Mouse (Mus musculus) gastrocnemius, adult 2 months (tissue): ENCODE results near the gene Slc6a2. TPM values are rescaled to one million over a fixed set of nuclear protein-coding genes. Genes with fewer than 3 reads are reported as not detected.

Source experiments
- DNase-seq: peaks from one replicate; pipeline ENCODE4 v3.0.0; 2022
- H3K27ac ChIP-seq: fragments of 200-600 bp; 2 replicates; pipeline ENCODE4 v1.8.1; 2022; ENCODE audit warnings: mild to moderate bottlenecking
- H3K4me3 ChIP-seq: fragments of 200-600 bp; 2 replicates; pipeline ENCODE4 v1.8.1; 2022; ENCODE audit warnings: mild to moderate bottlenecking, moderate library complexity
- CTCF ChIP-seq: fragments of 200-600 bp; IDR thresholded peaks from 2 replicates; pipeline ENCODE4 v1.8.1; 2022; ENCODE audit warnings: antibody characterized with exemption, mild to moderate bottlenecking, moderate library complexity
- intact Hi-C: fragments of 180-260 bp; cut with DNase I; formaldehyde crosslinking; loops from one replicate; pipeline ENCODE4 v1.15.1; 2025
- long read RNA-seq, 2 experiments: library from polyadenylated mRNA; stranded (forward); transcript quantifications; one replicate each; pipeline ENCODE4 v2.0.0; 2021
- total RNA-seq, 2 experiments: library from RNA; stranded (reverse); gene quantifications; 2 replicates each; pipeline ENCODE4 v1.2.3; 2021

The Slc6a2 gene
- under 1 TPM; 0.20 to 0.39 TPM for total RNA-seq
- long read RNA-seq, experiment 1 = 0 reads
- long read RNA-seq, experiment 2 = 0 reads

- peak within 1 kb of the TSS; percentile 58 for H3K4me3 ChIP-seq
Measured at GRCm38 (mm10) chr8:92959779-92960178, at the start of gene Slc6a2. TSS of gene Slc6a2 (plus strand) at chr8:92960079.

DNA sequence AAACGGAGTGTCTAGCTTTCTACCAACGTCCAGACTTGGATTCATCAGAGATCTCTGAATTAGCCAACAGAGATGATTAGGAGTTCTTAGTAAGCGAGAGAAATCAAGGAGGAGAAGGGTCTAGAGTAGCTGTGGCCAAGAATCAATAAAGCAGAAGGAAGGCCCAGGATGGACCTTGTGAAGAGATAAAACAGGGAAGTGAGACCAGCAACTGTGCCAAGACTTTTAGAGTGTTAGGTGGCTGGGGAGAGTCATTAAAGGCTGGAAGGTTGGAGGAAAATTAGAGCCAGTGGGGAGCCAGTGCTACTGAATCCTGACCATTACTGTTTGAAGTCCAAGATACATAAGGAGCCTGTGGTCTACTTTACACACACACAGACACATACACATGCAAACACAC, 48.4 kb upstream of the Slc6a2 start:
- Histone ChIP-seq H3K4me3 (no peak overlapping the region), H3K27ac (no peak overlapping the region)
- DNase-seq = no peak
- TF ChIP-seq CTCF = no peak
- intact Hi-C loops = no loop called here

More at GRCm38 (mm10) chr8:92959779-92960178, at the start of gene Slc6a2:
- intact Hi-C loops = no loop called here
- no peak for TF ChIP-seq CTCF
- DNase-seq = no peak
- no peak within 1 kb of the TSS for H3K27ac ChIP-seq

- DNase-seq = peak; percentile 54
- intact Hi-C loops = no loop called here
- no peak for TF ChIP-seq CTCF
- Histone ChIP-seq H3K27ac (peak overlapping the region; percentile 48; the same call in 1 of the 2 replicates), H3K4me3 (no peak overlapping the region)
Measured at GRCm38 (mm10) chr8:92913396-92913795, 46.5 kb upstream of the Slc6a2 start.

DNA sequence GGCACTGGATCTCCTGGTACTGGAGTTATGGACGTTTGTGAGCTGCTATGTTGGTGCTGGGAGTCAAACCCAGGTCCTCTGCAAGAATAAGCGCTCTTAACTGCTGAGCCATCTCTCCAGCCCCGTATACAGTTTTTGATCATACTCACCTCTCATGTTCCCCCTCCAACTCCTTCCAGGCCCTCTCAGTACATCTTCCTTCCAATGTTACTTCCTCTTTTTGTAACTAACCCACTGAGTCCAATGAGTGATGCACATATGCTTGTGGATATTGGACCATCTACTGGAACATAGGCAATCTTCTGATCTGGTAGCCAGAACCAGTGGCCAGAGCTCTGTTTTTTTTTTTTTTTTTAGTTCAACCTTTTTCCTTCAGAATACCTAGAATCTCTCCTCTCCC, 43.8 kb upstream of the Slc6a2 start:
- no peak for DNase-seq
- Histone ChIP-seq H3K27ac (no peak overlapping the region), H3K4me3 (no peak overlapping the region)
- no peak for TF ChIP-seq CTCF
- intact Hi-C loops = no loop called here

- no peak for DNase-seq
- intact Hi-C loops = no loop called here
- H3K4me3 ChIP-seq = no peak overlapping the region
- TF ChIP-seq CTCF = no peak
- H3K27ac ChIP-seq = no peak overlapping the region
Measured at GRCm38 (mm10) chr8:92921768-92922167, 38.1 kb upstream of the Slc6a2 start.

GRCm38 (mm10) chr8:92928986-92929385, 30.9 kb upstream of the Slc6a2 start:
- no peak overlapping the region for H3K27ac ChIP-seq
- H3K4me3 ChIP-seq = no peak overlapping the region
- intact Hi-C loops = no loop called here
- DNase-seq = no peak
- no peak for TF ChIP-seq CTCF

DNA sequence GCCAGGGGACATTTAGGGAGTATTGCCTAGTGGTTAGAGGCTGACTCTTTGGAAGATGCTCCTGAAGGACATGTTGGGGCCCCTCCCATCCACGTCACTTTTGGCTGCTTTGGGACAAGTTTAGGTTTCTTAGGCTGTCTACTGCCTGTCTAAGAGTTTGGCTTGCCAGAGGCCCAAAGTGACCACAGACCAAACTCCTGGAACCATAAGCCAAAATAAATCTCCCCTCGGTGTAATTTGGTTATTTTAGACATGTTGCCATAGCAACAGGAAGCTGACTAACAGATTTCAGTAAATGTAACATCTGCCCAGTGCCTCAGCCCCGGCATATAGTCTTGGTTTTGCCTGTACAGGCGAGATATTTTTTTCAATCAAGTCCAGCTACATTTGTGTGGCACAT, 21.8 kb upstream of the Slc6a2 start:
- intact Hi-C loops = no loop called here

GRCm38 (mm10) chr8:92949071-92949470, 10.8 kb upstream of the Slc6a2 start:
- intact Hi-C loops = no loop called here
- no peak overlapping the region for H3K27ac ChIP-seq
- TF ChIP-seq CTCF = no peak
- no peak overlapping the region for H3K4me3 ChIP-seq
- DNase-seq = no peak

More for the DNA sequence above, 21.8 kb upstream of the Slc6a2 start:
- H3K27ac ChIP-seq = no peak overlapping the region
- no peak overlapping the region for H3K4me3 ChIP-seq
- DNase-seq = no peak
- no peak for TF ChIP-seq CTCF

GRCm38 (mm10) chr8:92950639-92951371, 9.1 kb upstream of the Slc6a2 start:
- DNase-seq = no peak
- H3K4me3 ChIP-seq = no peak overlapping the region
- TF ChIP-seq CTCF = no peak
- no peak overlapping the region for H3K27ac ChIP-seq
- intact Hi-C loops = no loop called here

GRCm38 (mm10) chr8:92954044-92954443, 5.8 kb upstream of the Slc6a2 start:
- H3K27ac ChIP-seq = no peak overlapping the region
- no peak overlapping the region for H3K4me3 ChIP-seq
- intact Hi-C loops = no loop called here
- no peak for DNase-seq
- no peak for TF ChIP-seq CTCF

DNA sequence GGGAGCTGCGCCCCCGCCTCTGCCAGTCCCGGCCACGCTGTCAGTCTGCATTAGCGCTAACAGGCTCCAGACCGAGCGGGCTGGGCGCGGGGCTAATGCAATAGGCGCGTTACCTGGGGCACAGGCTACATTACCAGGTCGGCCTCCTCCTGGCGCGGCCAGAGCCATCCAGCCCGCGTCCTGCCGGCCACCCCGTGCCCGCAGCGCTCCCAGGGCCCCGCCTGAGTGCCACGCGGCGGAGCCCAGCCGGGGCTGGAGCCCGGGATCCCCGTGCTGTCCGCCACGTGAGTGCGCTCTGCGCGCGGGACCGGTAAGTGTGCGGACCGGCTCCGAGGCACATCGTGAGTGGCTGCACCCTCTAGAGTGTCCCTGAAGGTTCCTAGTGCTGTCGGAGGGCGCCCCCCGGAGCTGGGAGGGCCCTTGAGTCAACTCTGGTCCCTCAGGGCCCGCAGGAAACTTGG, 602 bp downstream of the Slc6a2 start:
- Histone ChIP-seq H3K27ac (no peak overlapping the region), H3K4me3 (peak overlapping the region; percentile 58)
- no peak; the same call in 1 of the 2 replicates for TF ChIP-seq CTCF
- DNase-seq = peak; percentile 30
- intact Hi-C loops = no loop called here

DNA sequence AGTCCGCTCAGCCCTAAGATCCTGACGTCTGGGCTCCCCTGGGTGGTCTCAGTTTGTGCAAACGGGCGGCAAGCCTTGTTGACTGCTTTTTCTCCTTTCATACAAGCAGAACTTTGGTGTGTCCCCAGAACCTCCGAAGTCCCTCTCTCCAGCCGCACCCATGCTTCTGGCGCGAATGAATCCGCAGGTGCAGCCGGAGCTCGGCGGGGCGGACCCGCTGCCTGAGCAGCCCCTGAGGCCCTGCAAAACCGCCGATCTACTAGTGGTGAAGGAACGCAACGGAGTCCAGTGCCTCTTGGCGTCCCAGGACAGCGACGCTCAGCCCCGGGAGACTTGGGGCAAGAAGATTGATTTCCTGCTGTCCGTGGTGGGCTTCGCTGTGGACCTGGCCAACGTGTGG, 1.2 kb downstream of the Slc6a2 start:
- no peak overlapping the region for H3K27ac ChIP-seq
- intact Hi-C loops = no loop called here
- peak overlapping the region; percentile 58 for H3K4me3 ChIP-seq
- TF ChIP-seq CTCF = no peak
- peak; percentile 43 for DNase-seq

DNA sequence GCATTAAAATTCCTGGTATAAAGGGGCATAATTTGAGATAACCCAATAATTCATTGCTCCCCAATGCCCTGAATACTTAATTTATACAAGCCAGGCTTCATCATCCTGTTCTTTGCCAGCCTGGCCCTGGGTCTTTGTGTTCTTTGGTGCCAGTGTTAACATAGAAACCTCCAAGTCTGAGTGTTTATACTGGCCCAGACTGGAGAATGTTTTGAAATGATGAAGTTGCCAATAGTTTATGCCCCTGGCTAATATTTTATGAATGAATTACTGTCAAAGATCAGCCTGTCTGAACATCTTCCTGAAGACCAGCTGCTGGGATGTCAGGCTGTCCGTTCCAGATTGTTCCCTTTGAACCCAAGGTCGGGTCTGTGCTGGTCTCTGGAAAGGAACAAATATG, 4.7 kb downstream of the Slc6a2 start:
- no peak overlapping the region for H3K4me3 ChIP-seq
- intact Hi-C loops = no loop called here
- DNase-seq = no peak
- no peak overlapping the region for H3K27ac ChIP-seq
- TF ChIP-seq CTCF = no peak

DNA sequence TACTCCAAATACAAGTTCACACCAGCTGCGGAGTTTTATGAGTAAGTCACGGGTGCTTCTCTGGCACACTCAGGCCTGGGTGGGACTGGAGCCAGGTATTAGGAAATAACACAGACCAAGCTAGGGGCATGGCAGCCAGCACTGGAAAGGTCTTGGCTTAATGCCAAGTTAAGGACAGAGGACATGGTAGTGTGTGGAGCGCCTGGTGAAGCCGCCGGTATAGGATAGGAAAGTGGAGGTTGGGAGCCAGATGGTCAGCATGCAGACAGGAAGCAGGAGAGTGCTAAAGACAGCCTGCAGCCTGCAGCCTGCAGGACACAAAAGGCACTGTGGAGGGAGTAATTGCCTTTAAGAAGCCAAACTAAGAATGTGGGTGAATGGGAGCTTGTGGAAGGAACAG, 13.1 kb downstream of the Slc6a2 start:
- H3K4me3 ChIP-seq = no peak overlapping the region
- DNase-seq = peak; percentile 86
- no peak overlapping the region for H3K27ac ChIP-seq
- no peak for TF ChIP-seq CTCF
- intact Hi-C loops = no loop called here
